Mouse (Mus musculus) testis, adult 2 months (tissue): Measurements from ENCODE around the gene Gm5141. TPM values are rescaled to one million over a fixed set of nuclear protein-coding genes. Genes with fewer than 3 reads are reported as not detected.
"Not testable (repeated sequence)": the region's sequence is repeated elsewhere in the genome, so short reads cannot be mapped to it uniquely, and the experiment has no call there.

Experiments used
- H3K27ac ChIP-seq: fragments of 200-500 bp; 2 replicates; pipeline ENCODE4 v1.5.1; 2012; ENCODE audit warnings: low read depth, low read length; ENCODE audit not compliant: control insufficient read depth, insufficient read depth
- H3K27me3 ChIP-seq: fragments of 200-500 bp; 2 replicates; pipeline ENCODE4 v1.6.1; 2012; ENCODE audit warnings: mild to moderate bottlenecking, low read length, moderate library complexity; ENCODE audit not compliant: control insufficient read depth, insufficient read depth
- H3K36me3 ChIP-seq: fragments of 200-500 bp; 2 replicates; pipeline ENCODE4 v1.6.1; 2012; ENCODE audit warnings: mild to moderate bottlenecking, low read length; ENCODE audit not compliant: control insufficient read depth, insufficient read depth
- H3K4me1 ChIP-seq: fragments of 200-500 bp; 2 replicates; pipeline ENCODE4 v1.6.1; 2012; ENCODE audit warnings: low read length; ENCODE audit not compliant: control insufficient read depth, insufficient read depth
- H3K4me3 ChIP-seq: fragments of 200-500 bp; 2 replicates; pipeline ENCODE4 v1.5.1; 2012; ENCODE audit warnings: low read depth, mild to moderate bottlenecking, low read length, moderate library complexity, mixed read lengths; ENCODE audit not compliant: control insufficient read depth
- CTCF ChIP-seq: fragments of 200-500 bp; IDR thresholded peaks from 2 replicates; pipeline ENCODE4 v1.5.1; 2012; ENCODE audit warnings: low read depth, mild to moderate bottlenecking, inconsistent platforms, low read length, moderate library complexity; ENCODE audit not compliant: control insufficient read depth, insufficient read depth, insufficient replicate concordance
- POLR2A ChIP-seq: fragments of 200-500 bp; IDR thresholded peaks from 2 replicates; pipeline ENCODE4 v1.6.1; 2012; ENCODE audit warnings: low read depth, mild to moderate bottlenecking, inconsistent platforms, low read length, moderate library complexity; ENCODE audit not compliant: control insufficient read depth
- polyA plus RNA-seq: library from polyadenylated mRNA; depleted of rRNA; stranded (reverse); fragments of >200 nt; gene quantifications from 2 replicates; pipeline ENCODE4 v1.2.3, GENCODE M21; 2012; rRNA removed

Gm5141 gene
- 0.29 and 1.4 TPM in 2 replicates for polyA plus RNA-seq

GRCm38 (mm10) chr13:62785199-62786134 is at the start of gene Gm5141:
Gene Gm5141 (minus strand): TSS chr13:62785808.
- peak within 1 kb of the TSS; percentile 85 for H3K4me3 ChIP-seq
- not testable (repeated sequence) for H3K27me3 ChIP-seq, H3K36me3 ChIP-seq, H3K4me1 ChIP-seq, H3K27ac ChIP-seq

- Histone ChIP-seq H3K27me3 (no peaks in the 10 kb centered on the region), H3K4me1 (no peaks in the 10 kb centered on the region)
Measured at GRCm38 (mm10) chr13:62833341-62833740, 47.7 kb upstream of the Gm5141 start.

GRCm38 (mm10) chr13:62832239-62832638 is 46.6 kb upstream of the Gm5141 start:
- Histone ChIP-seq H3K4me1 (no peaks in the 10 kb centered on the region), H3K36me3 (no peaks in the 10 kb centered on the region), H3K27ac (peak overlapping the region; percentile 36; the same call in 1 of the 2 replicates), H3K4me3 (no peak overlapping the region), H3K27me3 (no peaks in the 10 kb centered on the region)
- TF ChIP-seq POLR2A (no peak), CTCF (no peak)

More at GRCm38 (mm10) chr13:62833341-62833740, 47.7 kb upstream of the Gm5141 start:
- TF ChIP-seq POLR2A = no peak
- TF ChIP-seq CTCF = no peak
- no peak overlapping the region for H3K4me3 ChIP-seq
- no peak overlapping the region for H3K27ac ChIP-seq
- no peaks in the 10 kb centered on the region for H3K36me3 ChIP-seq

GRCm38 (mm10) chr13:62815705-62816104 is 30.1 kb upstream of the Gm5141 start:
- not testable (repeated sequence) for H3K27me3 ChIP-seq, H3K27ac ChIP-seq, H3K36me3 ChIP-seq, H3K4me3 ChIP-seq, H3K4me1 ChIP-seq

- no peaks in the 10 kb centered on the region; the same call in 1 of the 2 replicates for H3K27me3 ChIP-seq
- no peaks in the 10 kb centered on the region for H3K36me3 ChIP-seq
- H3K27ac ChIP-seq = no peak overlapping the region
- no peaks in the 10 kb centered on the region for H3K4me1 ChIP-seq
- H3K4me3 ChIP-seq = no peak overlapping the region
- TF ChIP-seq CTCF = no peak
- TF ChIP-seq POLR2A = no peak
Measured at GRCm38 (mm10) chr13:62812713-62813112, 27.1 kb upstream of the Gm5141 start.

GRCm38 (mm10) chr13:62807981-62808380 is 22.4 kb upstream of the Gm5141 start:
- not testable (repeated sequence) for H3K4me3 ChIP-seq, H3K27me3 ChIP-seq, H3K27ac ChIP-seq, H3K36me3 ChIP-seq, H3K4me1 ChIP-seq

- not testable (repeated sequence) for H3K4me3 ChIP-seq, H3K27ac ChIP-seq, H3K27me3 ChIP-seq, H3K4me1 ChIP-seq, H3K36me3 ChIP-seq
Measured at GRCm38 (mm10) chr13:62786135-62786493, 506 bp upstream of the Gm5141 start.

- not testable (repeated sequence) for H3K4me1 ChIP-seq, H3K36me3 ChIP-seq, H3K4me3 ChIP-seq, H3K27me3 ChIP-seq, H3K27ac ChIP-seq
Measured at GRCm38 (mm10) chr13:62763806-62764205, 21.8 kb downstream of the Gm5141 start.
